Mouse (Mus musculus) C2C12 (cell line): ENCODE results near the gene Smyd1.

Experiments used
- CTCF ChIP-seq: IDR thresholded peaks from one replicate; pipeline ENCODE4 v1.5.1; 2011; ENCODE audit not compliant: control insufficient read depth, insufficient read depth, insufficient read length
- MYOD1 ChIP-seq: IDR thresholded peaks from one replicate; pipeline ENCODE4 v1.6.1; 2011; ENCODE audit warnings: low read depth; ENCODE audit not compliant: control insufficient read depth, insufficient read length
- USF1 ChIP-seq: IDR thresholded peaks from one replicate; pipeline ENCODE4 v1.6.1; 2011; ENCODE audit warnings: low read depth, mild to moderate bottlenecking, control low read depth, moderate library complexity

DNA sequence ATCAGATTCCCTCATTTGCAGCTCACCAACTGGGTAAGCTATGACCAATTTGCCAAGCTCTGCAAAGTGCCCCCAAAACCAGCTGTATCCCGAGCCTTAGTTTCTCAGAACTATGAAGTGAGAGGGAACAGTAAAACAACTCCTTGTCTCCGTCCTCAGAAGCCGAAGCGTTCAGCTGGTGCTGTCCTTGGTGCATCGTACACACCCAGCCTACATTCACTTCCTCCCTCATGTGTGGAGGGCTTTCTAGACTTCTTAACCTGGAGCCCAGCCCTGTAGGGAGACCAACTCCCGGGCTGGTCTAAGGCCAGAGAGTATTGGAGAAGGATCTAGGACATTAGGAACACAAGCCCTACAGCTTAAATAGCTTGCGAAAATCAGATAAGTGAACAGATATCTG is 8.5 kb upstream of the Smyd1 start:
- TF ChIP-seq MYOD1 = no peak
- TF ChIP-seq CTCF = no peak
- TF ChIP-seq USF1 = no peak
